Mouse (Mus musculus): ENCODE results near the gene Pstk.
"Not testable (repeated sequence)": the region's sequence is repeated elsewhere in the genome, so short reads cannot be mapped to it uniquely, and the experiment has no call there.

Gene Pstk

DNA sequence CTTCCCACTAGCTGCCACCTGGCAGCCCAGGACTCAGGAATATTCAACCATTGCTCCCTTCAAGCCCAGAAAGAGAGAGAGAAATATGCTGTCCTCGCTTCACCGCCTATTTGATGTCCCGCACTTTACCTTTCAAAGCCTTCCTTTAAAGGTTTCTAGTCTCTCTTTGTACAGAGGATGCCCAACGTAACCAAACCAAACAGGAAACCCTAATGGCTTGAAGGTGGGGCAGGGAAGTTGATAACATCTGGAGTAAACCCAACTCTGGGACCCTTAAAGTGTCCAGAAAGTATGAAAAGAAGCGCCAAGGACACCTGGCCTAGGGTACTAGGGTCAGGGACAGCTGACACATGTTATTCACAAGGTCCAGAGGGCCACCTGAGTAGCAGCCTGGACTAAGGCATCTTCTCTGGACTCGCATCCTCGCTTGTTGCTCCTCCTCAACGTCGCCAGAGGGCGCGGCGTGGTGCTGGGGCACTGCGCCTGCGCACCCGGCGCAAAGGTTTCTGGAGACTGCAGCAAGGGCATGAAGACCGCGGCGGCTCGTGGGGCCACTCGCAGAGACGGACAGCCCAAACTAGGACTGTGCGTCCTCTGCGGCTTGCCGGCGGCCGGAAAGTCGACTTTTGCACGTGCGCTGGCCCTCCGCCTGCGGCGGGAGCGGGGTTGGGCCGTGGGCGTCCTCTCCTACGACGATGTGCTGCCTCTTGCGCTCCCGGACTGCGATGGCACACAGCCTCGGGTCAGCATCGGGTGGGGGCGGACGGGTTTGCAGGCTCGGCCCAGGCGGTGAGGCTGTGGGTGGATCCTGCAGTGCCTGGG lies at the start of gene Pstk:
Pstk (plus strand) TSS at position 494 of the 822 bp plus-strand sequence.
- peak; percentile 87 to 88 for DNase-seq

- DNase-seq, result no peak
Observed at GRCm38 (mm10) chr7:131322192-131322591, 48.7 kb upstream of the Pstk start, which contains the start of gene Cuzd1. Gene Cuzd1 (minus strand): TSS chr7:131322292.

- no peak for DNase-seq
Observed at GRCm38 (mm10) chr7:131327054-131327453, 43.9 kb upstream of the Pstk start.

GRCm38 (mm10) chr7:131329416-131329815 lies 41.5 kb upstream of the Pstk start, which contains the start of gene Fam24b:
Gene Fam24b (minus strand): TSS chr7:131329516.
- DNase-seq, result no peak

DNA sequence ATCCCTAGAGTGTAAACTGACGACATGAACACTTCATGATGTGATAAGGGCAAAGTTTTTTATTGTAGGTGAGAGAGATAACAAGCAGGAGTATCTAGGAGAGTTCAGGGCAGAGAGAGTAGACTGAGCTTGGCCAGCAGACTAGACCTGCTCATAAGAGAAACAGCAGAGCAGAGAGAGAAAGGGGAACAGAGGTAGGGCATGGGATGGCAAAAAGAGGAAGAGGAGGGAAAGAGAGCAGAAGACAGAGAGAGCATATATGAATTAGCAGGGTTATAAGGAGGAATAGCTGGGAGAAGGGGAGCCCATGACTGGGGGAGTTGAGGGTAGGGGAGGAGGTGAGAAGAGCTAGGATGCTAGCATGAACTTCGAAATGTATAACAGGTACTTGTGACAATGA lies 39.3 kb upstream of the Pstk start:
- DNase-seq, result no peak

- DNase-seq, result no peak
Observed at GRCm38 (mm10) chr7:131333564-131333963, 37.4 kb upstream of the Pstk start, which contains the start of gene Fam24a. Gene Fam24a (plus strand): TSS chr7:131333864.

- no peak for DNase-seq
Observed at GRCm38 (mm10) chr7:131337502-131338068, 33.4 kb upstream of the Pstk start.

DNA sequence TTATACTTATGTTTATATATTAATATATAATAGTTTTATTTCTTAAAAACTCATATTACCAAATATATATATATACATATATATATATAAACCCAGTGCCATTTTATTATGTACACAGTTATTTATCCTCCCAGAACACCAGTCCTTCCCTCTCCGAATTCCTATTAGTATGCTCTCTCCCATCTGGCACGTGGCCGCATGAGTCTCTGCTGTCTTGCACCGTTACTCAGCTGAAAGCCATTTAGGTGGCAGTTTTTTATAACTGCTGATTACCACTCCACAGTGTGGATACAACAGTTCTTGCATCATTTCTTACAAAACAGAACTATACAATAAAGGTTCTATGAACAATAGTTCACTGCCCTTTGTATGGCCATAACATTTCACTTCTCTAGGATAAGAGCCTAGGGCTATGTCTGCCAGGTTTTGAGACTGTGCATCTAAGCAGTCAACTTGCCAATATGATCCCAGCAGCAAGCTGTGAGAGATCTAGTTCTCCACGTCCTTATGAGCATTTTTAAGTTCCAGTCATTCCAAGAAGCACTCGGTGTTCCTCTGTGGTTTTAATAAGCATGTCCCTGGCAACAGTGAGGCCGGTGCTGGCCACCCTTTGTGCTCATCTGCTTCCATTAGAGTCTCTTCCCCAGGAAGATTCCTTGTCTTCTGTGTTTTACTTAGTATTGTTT lies 24.9 kb upstream of the Pstk start:
- no peak for DNase-seq

DNA sequence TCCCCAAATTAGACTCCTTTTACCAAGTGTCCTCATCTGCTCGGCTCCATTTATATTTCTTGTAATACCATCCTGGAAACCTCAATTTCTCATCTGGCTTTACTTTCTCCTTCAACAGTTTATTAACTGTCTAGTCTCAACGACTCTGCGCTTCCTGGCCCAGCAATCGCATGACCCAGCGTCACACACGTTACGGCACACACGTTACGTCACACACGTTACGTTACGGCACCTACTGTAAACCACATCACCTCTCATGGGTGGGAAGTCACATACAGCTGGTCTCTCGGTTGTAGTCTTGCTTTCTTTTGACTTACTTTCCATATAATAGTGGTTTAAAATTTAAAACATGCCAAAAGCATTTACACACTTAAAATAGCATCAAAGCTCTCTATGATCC lies 14.8 kb upstream of the Pstk start:
- no peak for DNase-seq

DNA sequence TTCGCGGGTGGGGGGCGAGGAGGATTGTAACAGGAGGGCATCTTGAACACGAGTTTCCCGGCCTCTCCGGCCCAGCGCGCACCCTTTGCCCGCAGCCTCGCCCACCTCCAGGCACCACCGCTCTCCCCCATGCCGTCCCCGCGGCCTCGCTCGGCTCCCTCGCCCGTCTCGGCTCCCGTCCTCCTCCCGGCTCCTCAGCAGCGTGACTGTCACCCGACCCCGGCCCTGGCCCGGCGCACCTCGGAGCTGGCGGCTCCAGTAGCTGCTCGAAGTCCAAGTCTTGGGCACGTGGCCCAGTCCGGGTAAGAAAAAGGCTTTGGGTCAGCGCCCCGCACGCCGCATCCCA lies 8.7 kb upstream of the Pstk start:
- DNase-seq, result no peak

- DNase-seq, result peak; percentile 95 to 97
Observed at GRCm38 (mm10) chr7:131362615-131363300, 8.2 kb upstream of the Pstk start, which contains the start of gene 2310057M21Rik. Gene 2310057M21Rik (minus strand): TSS chr7:131362759.

DNA sequence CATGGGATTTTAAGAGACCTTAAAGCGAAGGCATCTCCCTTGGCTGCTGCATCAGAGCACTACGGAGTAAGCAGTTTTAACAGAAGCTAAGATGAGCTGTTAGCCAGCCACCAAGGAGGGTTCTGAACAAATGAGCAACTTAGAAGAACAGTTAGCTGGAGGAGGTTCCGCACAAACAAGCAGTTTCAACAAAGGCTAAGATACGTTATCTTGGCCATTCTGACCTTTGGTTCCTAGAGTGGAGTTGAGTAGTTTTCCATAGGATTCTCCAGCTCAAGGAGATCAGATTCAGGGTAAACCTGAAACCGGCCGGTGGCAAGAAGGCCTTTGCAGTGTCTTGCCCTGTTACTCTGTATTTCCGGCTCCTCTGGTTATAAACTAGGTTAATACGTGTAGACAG lies 6.8 kb upstream of the Pstk start:
- no peak for DNase-seq

DNA sequence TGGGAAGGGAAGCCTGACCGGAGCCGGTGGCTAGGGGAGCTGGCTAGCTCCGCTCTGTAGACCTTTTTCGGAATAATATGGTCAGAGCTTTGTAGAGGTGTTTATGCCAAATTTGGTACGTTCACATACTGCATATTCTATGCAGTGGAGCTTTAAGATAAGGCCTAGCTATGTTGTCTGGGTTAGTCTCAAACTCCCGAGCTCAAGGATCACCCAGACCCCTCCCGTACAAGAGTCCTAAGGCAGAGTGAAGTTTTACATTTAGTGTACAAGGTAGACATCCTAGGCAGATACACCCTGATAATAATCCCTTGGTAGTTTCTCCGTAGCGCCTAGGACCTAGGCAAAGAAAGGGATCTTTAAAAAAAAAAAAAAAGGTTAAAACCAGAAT lies 524 bp downstream of the Pstk start:
- DNase-seq, result no peak

DNA sequence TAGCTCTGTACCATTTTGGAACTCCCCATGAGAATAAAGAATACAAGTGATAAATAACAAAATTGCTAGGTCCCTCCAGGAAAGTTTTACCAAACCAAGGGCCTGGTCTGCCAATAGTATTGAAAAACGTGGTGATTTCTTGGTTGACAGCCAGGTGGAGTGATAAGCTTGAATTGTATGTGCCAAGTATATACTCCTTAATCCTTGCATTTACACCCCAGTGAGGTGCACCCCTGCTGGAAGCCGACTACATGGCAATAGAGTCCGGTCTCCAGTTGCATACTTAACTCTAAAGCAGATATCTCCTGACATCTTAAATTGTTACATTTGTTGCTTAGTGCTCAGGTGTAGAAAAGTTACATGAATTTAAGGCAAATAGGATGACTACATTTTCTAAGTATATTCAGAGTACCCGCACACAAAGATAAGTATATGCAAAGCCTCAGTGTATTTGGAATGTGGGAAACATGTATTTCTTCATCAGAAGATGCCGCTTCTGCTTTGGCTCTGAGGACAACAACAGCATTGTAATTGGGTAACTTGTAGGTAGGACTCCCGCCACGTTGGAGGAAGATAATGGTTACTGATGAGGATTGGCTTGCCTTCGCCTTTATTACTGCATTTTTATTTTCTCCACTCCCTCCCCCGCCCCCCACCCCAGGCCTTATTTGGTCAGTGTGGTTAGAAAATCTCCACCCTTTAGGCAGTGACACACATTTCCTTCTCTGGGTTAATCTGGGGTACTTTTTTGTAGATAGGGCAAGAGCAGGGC lies 1.1 kb downstream of the Pstk start:
- no peak for DNase-seq

DNA sequence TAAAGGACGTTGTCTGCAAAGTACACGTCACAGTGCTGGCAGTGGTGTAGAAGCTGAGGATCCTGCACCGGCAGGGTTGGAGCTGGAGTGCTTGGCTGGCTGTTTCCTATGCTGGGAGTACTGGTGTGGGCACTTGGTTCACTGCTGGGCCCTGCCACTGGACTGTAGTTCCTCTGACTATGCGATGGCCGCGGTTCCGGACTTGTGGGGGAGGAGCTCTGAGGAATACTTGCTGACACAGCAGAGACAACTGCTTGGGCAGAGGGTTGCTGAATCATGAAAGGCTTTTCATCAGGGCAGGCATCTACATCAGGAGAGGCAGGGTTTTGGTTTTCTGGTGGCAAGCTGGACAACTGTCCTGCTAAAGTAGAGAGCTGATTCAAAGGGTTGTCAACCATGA lies 20.8 kb downstream of the Pstk start:
- DNase-seq, result not testable (repeated sequence)

GRCm38 (mm10) chr7:131409321-131409987 lies 38.5 kb downstream of the Pstk start:
- DNase-seq, result peak in 1 of 2 experiments; percentile 15

DNA sequence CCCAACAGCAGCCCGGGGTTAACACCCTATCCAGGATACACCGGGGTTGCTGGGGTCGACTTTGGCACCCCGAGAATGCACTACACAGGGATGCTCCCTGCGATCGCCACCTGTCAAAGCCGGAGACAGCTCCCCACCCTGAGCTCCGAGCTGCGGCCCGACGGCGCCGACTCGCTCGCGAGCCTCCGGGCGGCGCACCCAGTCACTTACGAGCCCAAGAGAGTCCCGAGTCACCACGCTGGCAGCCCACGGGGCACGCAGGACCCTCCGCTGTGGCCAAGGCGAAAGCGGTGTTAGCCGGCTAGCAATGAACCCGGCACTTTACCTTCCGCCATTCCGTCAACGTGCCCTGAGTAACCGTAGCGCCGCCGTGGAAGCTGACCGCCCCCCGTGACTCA lies 39.0 kb downstream of the Pstk start:
- no peak for DNase-seq

- DNase-seq, result peak; percentile 99 to 100
Observed at GRCm38 (mm10) chr7:131410416-131411058, 39.6 kb downstream of the Pstk start, which contains the start of the genes Ikzf5 and Acadsb. Gene Ikzf5 (minus strand): TSS chr7:131410521. Gene Acadsb (plus strand): TSS chr7:131410601.

- peak in 1 of 2 experiments; percentile 37 for DNase-seq
Observed at GRCm38 (mm10) chr7:131411221-131411940, 40.4 kb downstream of the Pstk start.

GRCm38 (mm10) chr7:131411941-131412270 lies 41.0 kb downstream of the Pstk start:
- no peak for DNase-seq
